In genomic region chr3:138096263-138097028, GRCm38 (mm10) we compare ENCODE assay signal across 20 mouse cellular contexts. TPM values are rescaled to one million over a fixed set of nuclear protein-coding genes. Genes with fewer than 3 reads are reported as not detected.
DNase-seq lines count a peak whose midpoint lies in the region; ATAC-seq and TF ChIP-seq lines count a peak whose summit lies in the region.
"Had no signal": no experiment of that assay in that cellular context is flagged by ENCODE, and none has a peak within 500 bp of the region (broad histone marks: within the 10 kb centered on the region; RNA-seq: fewer than 3 reads in every experiment).

No protein-coding gene starts in this region.

- H3K4me1 ChIP-seq in heart, embryonic 10.5 days = peaks cover 22% of the 10 kb centered on the region; the same call in 1 of the 2 replicates
- no peaks in the 10 kb centered on the region for H3K4me1 ChIP-seq in neural tube, embryonic 12.5 days
- H3K4me1 ChIP-seq in neural tube, embryonic 15.5 days = no peaks in the 10 kb centered on the region
- H3K4me1 ChIP-seq: limb, embryonic 10.5 days had no signal

- WGBS in heart, embryonic 10.5 days = 85% methylated on average over 19 of the region's 19 CpGs
- 85% methylated on average over 19 of the region's 19 CpGs for WGBS in neural tube, embryonic 12.5 days
- 82% methylated on average over 19 of the region's 19 CpGs for WGBS in neural tube, embryonic 15.5 days

- no peak for TF ChIP-seq CTCF in layer of hippocampus, adult 2 months (conservative IDR thresholded peaks at IDR 0.05)

- no peaks in the 10 kb centered on the region for H3K9me3 ChIP-seq in heart, embryonic 10.5 days
- no peaks in the 10 kb centered on the region for H3K9me3 ChIP-seq in neural tube, embryonic 12.5 days
- no peaks in the 10 kb centered on the region for H3K9me3 ChIP-seq in neural tube, embryonic 15.5 days (replicated peaks)
- H3K9me3 ChIP-seq: hindbrain, embryonic 10.5 days; limb, embryonic 10.5 days had no signal

- no peaks in the 10 kb centered on the region for H3K36me3 ChIP-seq in heart, embryonic 10.5 days
- H3K36me3 ChIP-seq in neural tube, embryonic 12.5 days = no peaks in the 10 kb centered on the region
- no peaks in the 10 kb centered on the region for H3K36me3 ChIP-seq in neural tube, embryonic 15.5 days
- H3K36me3 ChIP-seq: limb, embryonic 10.5 days had no signal

- H3K27me3 ChIP-seq in heart, embryonic 10.5 days (ENCODE audit: insufficient read depth, poor library complexity, severe bottlenecking) = no peaks in the 10 kb centered on the region
- no peaks in the 10 kb centered on the region for H3K27me3 ChIP-seq in neural tube, embryonic 12.5 days (replicated peaks)
- H3K27me3 ChIP-seq in neural tube, embryonic 15.5 days (replicated peaks) = no peaks in the 10 kb centered on the region

- no peak for DNase-seq in heart, embryonic 10.5 days (ENCODE audit: low spot score)
- DNase-seq in heart, adult 18-20 months = no peak
- no peak for DNase-seq in layer of hippocampus, adult 2 months (ENCODE audit: low spot score in 2 of 2)
- DNase-seq in layer of hippocampus, adult 18-20 months (ENCODE audit: low spot score in 2 of 2) = no peak
- no peak for DNase-seq in urinary bladder, postnatal 25 days (ENCODE audit: low spot score)
- DNase-seq in gastrocnemius, postnatal 10 days = no peak
- DNase-seq: B cell, adult 2 months; embryo, embryonic 11 days; layer of hippocampus, postnatal 36 days; lung, adult 2 months; right cerebral cortex, postnatal 14 days; thymus, postnatal 4 days had no signal

- no peak overlapping the region for H3K4me2 ChIP-seq in neural tube, embryonic 12.5 days (replicated peaks)
- no peak overlapping the region for H3K4me2 ChIP-seq in neural tube, embryonic 15.5 days

- ATAC-seq in neural tube, embryonic 12.5 days (ENCODE audit: low FRiP score, low read depth) = 0 out of 2 replicates have a peak, but pooled peaks have one; percentile 8
- no peak for ATAC-seq in neural tube, embryonic 15.5 days (ENCODE audit: low FRiP score)

- no peak overlapping the region for H3K9ac ChIP-seq in neural tube, embryonic 12.5 days
- no peak overlapping the region for H3K9ac ChIP-seq in neural tube, embryonic 15.5 days (replicated peaks)

- peak overlapping the region; percentile 43; the same call in 1 of the 2 replicates for H3K27ac ChIP-seq in heart, embryonic 10.5 days
- peak overlapping the region; percentile 86; the same call in 1 of the 2 replicates for H3K27ac ChIP-seq in layer of hippocampus, adult 2 months
- no peak overlapping the region for H3K27ac ChIP-seq in neural tube, embryonic 12.5 days
- no peak overlapping the region for H3K27ac ChIP-seq in neural tube, embryonic 15.5 days (replicated peaks)
- H3K27ac ChIP-seq: hindbrain, embryonic 10.5 days; limb, embryonic 10.5 days had no signal

- H3K4me3 ChIP-seq in heart, embryonic 10.5 days = no peak overlapping the region
- no peak overlapping the region for H3K4me3 ChIP-seq in layer of hippocampus, adult 2 months
- H3K4me3 ChIP-seq in neural tube, embryonic 12.5 days = no peak overlapping the region
- H3K4me3 ChIP-seq in neural tube, embryonic 15.5 days (replicated peaks) = no peak overlapping the region
- H3K4me3 ChIP-seq: hindbrain, embryonic 10.5 days; limb, embryonic 10.5 days had no signal

RNA-seq across cellular contexts. Expression of gene Gm5105, which starts 29.3 kb away (rescaled TPM):
- polyA plus RNA-seq in heart, embryonic 10.5 days (2016; fragmentation: Nextera tagmentation; extraction: Ambion mirVana) = 0.20 TPM in 1 of 2 replicates, not detected in the other
- 1 to 10 TPM; 1.1 to 1.2 TPM for total RNA-seq in heart, adult 18-20 months (2021)
- total RNA-seq in layer of hippocampus, adult 2 months (2021) = under 1 TPM in 1 of 2 experiments, not detected in 1; 0.22 TPM
- not detected for total RNA-seq in layer of hippocampus, adult 18-20 months (2021)
- not detected in 2 replicates for polyA plus RNA-seq in neural tube, embryonic 12.5 days (2016; fragmentation: Nextera tagmentation; extraction: Ambion mirVana)
- polyA plus RNA-seq in neural tube, embryonic 15.5 days (2015; fragmentation: Nextera tagmentation; extraction: Ambion mirVana) = 0.10 and 0.23 TPM in 2 replicates
- total RNA-seq in gastrocnemius, postnatal 10 days (2021) = 1 to 10 TPM; 2.0 to 2.5 TPM
- total RNA-seq: adrenal gland, adult 18-20 months; megakaryocyte progenitor cell, adult 5-6 weeks had no signal
- polyA plus RNA-seq: hindbrain, embryonic 10.5 days; kidney, adult 2 months; limb, embryonic 10.5 days; testis, adult 2 months had no signal

RNA-seq across cellular contexts. Expression of gene 1110002E22Rik, which starts 31.6 kb away (rescaled TPM):
- polyA plus RNA-seq in heart, embryonic 10.5 days (2016; fragmentation: Nextera tagmentation; extraction: Ambion mirVana) = 3.2 and 6.8 TPM in 2 replicates
- 10 to 100 TPM; 37.3 to 51.9 TPM for total RNA-seq in heart, adult 18-20 months (2021)
- 1 to 10 TPM; 2.2 to 2.5 TPM for total RNA-seq in layer of hippocampus, adult 2 months (2021)
- total RNA-seq in layer of hippocampus, adult 18-20 months (2021) = 1 to 10 TPM; 1.3 to 1.8 TPM
- 0.19 TPM in 2 replicates for polyA plus RNA-seq in neural tube, embryonic 12.5 days (2016; fragmentation: Nextera tagmentation; extraction: Ambion mirVana)
- 0.23 and 0.31 TPM in 2 replicates for polyA plus RNA-seq in neural tube, embryonic 15.5 days (2015; fragmentation: Nextera tagmentation; extraction: Ambion mirVana)
- total RNA-seq in gastrocnemius, postnatal 10 days (2021) = 100 to 1,000 TPM; 191 to 209 TPM
- total RNA-seq: megakaryocyte progenitor cell, adult 5-6 weeks had no signal

RNA-seq across cellular contexts. Expression of gene Trmt10a, which starts 46.8 kb away (rescaled TPM):
- polyA plus RNA-seq in heart, embryonic 10.5 days (2016; fragmentation: Nextera tagmentation; extraction: Ambion mirVana) = 12.7 and 13.7 TPM in 2 replicates
- total RNA-seq in heart, adult 18-20 months (2021) = 1 to 10 TPM; 1.9 to 2.0 TPM
- total RNA-seq in layer of hippocampus, adult 2 months (2021) = 1 to 10 TPM; 5.1 to 5.6 TPM
- total RNA-seq in layer of hippocampus, adult 18-20 months (2021) = 1 to 10 TPM; 4.6 to 5.1 TPM
- polyA plus RNA-seq in neural tube, embryonic 12.5 days (2016; fragmentation: Nextera tagmentation; extraction: Ambion mirVana) = 9.8 and 11.9 TPM in 2 replicates
- 8.4 and 9.4 TPM in 2 replicates for polyA plus RNA-seq in neural tube, embryonic 15.5 days (2015; fragmentation: Nextera tagmentation; extraction: Ambion mirVana)
- total RNA-seq in gastrocnemius, postnatal 10 days (2021) = 1 to 10 TPM; 4.2 to 4.5 TPM

RNA-seq across cellular contexts. Expression of gene Mttp, which starts 48.3 kb away (rescaled TPM):
- 9.0 and 19.0 TPM in 2 replicates for polyA plus RNA-seq in heart, embryonic 10.5 days (2016; fragmentation: Nextera tagmentation; extraction: Ambion mirVana)
- total RNA-seq in heart, adult 18-20 months (2021) = 1 to 10 TPM; 7.3 to 7.8 TPM
- total RNA-seq in layer of hippocampus, adult 2 months (2021) = 1 to 10 TPM; 6.9 to 7.2 TPM
- 1 to 10 TPM; 6.8 to 7.1 TPM for total RNA-seq in layer of hippocampus, adult 18-20 months (2021)
- polyA plus RNA-seq in neural tube, embryonic 12.5 days (2016; fragmentation: Nextera tagmentation; extraction: Ambion mirVana) = 10.2 and 10.9 TPM in 2 replicates
- polyA plus RNA-seq in neural tube, embryonic 15.5 days (2015; fragmentation: Nextera tagmentation; extraction: Ambion mirVana) = 8.5 and 9.4 TPM in 2 replicates
- total RNA-seq in gastrocnemius, postnatal 10 days (2021) = 1 to 10 TPM; 3.6 to 3.7 TPM

Comparison
In these comparisons a context has a peak if more than half of its experiments do, and no peak if none do; other contexts are left out.
1. H3K27ac ChIP-seq: peak in heart, embryonic 10.5 days (single experiment) and layer of hippocampus, adult 2 months (single experiment); none in neural tube, embryonic 12.5 days (single experiment) and neural tube, embryonic 15.5 days (single experiment).
2. RNA of gene 1110002E22Rik, which starts 31.6 kb away (total RNA-seq): 191 to 209 TPM in gastrocnemius, postnatal 10 days and 37.3 to 51.9 TPM in heart, adult 18-20 months; 2.2 to 2.5 TPM in layer of hippocampus, adult 2 months and 1.3 to 1.8 TPM in layer of hippocampus, adult 18-20 months; every median in the first group is over 10 times any median in the second.